Mouse (Mus musculus) left cerebral cortex, adult 18-20 months (tissue): Measurements from ENCODE around the gene Mroh7. TPM values are rescaled to one million over a fixed set of nuclear protein-coding genes. Genes with fewer than 3 reads are reported as not detected.

Experiments used
- DNase-seq, 2 experiments: peaks; one replicate each; pipeline ENCODE4 v3.0.0; 2021 to 2022; ENCODE audit warnings: low spot score in 2 of 2, mixed read lengths in 1 of 2
- total RNA-seq, 2 experiments: library from RNA; stranded (reverse); gene quantifications; 2 replicates each; pipeline ENCODE4 v1.2.3; 2021

Mroh7 gene
- total RNA-seq, 2 experiments from 2014 or later: 4.2 to 5.4 TPM

DNA sequence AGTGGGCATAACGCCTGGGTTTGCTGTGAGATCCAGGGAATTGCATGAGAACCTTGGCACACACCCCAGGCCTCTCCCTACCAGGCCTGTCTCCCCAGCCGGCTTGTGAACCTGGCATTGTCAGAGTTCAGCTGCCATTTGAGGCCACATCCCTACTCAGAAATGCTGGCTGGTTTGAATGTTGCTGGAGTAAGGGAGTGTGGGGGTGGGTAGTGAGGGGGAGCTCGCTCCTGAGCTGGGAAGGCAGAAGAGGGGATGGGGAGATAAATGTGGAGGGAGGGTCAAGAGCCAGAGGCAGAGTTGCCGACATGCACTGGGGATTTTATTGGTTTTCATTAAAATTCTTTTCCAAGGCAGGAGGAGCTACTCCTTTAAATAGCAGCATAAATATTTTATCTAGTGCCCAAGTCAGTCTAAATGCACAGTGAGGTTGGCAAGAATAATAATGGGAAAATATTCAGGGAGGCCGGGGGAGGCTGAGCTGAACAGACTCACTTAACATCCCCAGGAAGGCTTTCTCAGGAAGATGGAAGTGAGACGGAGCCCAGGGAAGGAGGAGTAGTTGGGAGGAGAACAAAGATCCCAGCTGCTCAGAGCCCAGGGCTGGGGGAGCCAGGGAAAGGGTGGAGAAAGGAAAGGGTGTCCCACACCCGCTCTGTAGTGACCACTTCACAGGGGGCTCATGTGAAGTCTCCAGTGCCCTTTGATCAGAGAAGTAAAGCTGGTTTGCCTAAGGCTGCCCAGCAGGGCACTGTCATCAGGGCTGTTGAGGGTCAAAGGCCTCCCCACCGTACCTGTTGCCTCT is 97.2 kb downstream of the Mroh7 start:
- DNase-seq: peak in 1 of 2 experiments; percentile 36

DNA sequence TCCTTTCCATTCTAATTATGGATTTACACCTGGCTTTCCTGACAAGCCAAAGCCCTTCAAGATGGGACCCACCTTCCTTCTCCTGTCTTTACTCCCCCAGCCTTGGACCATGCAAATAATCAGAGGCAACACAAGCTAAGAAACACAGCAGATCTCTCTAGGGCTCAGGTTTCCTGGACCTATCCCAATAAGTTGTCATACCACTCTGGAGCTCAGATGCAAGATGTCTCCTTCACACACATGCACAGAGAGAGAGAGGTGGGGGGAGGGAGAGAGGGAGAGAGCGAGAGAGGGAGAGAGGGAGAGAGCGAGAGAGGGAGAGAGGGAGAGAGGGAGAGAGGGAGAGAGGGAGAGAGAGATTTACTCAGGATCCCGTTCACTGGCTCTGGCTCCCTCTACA is 98.4 kb downstream of the Mroh7 start:
- DNase-seq: no peak

Other genes with a start within 250 kb of the Mroh7 start
- gene Bsnd, start 238.6 kb downstream of the Mroh7 start, total RNA-seq: not detected
- 100 to 1,000 TPM in 1 of 2 experiments, 10 to 100 TPM in 1; 98.4 to 119 TPM for gene Dhcr24, start 169.9 kb downstream of the Mroh7 start, total RNA-seq
- not detected for gene Lexm, start 113.7 kb downstream of the Mroh7 start, total RNA-seq
- gene Ttc22, start 108.5 kb downstream of the Mroh7 start, total RNA-seq: 1 to 10 TPM in 1 of 2 experiments, under 1 TPM in 1; 0.94 to 1.0 TPM
- gene Pars2, start 79.9 kb downstream of the Mroh7 start, total RNA-seq: 1 to 10 TPM; 6.2 to 6.7 TPM
- 10 to 100 TPM; 45.7 to 45.9 TPM for gene Ttc4, start 52.0 kb downstream of the Mroh7 start, total RNA-seq
- not detected for gene Fam151a, start 3.0 kb upstream of the Mroh7 start, total RNA-seq
- gene Acot11, start 74.1 kb upstream of the Mroh7 start, total RNA-seq: 10 to 100 TPM; 35.0 to 57.5 TPM
- gene Ssbp3, start 179.8 kb upstream of the Mroh7 start, total RNA-seq: 100 to 1,000 TPM; 190 to 197 TPM